Mouse (Mus musculus) B cell, adult 2 months (primary cell): ENCODE measurements at regions not wholly inside any gene's neighbourhood (a gene's known extent, or its start where the extent isn't known, plus 50 kb on each side); places are given as distances from the start of the nearest gene placed in this dataset.

ENCODE experiments used
- DNase-seq, 2 experiments: peaks; one replicate each; pipeline ENCODE4 v3.0.0; 2022

- DNase-seq, result no peak
These were observed 105.7 kb downstream of the Mrpl39 start for GRCm38 (mm10) chr16:84629868-84630267.

- DNase-seq, result peak in 1 of 2 experiments; percentile 9
These were observed 91.1 kb downstream of the Mrpl39 start for GRCm38 (mm10) chr16:84644446-84644845.

- no peak for DNase-seq
These were observed 89.3 kb downstream of the Mrpl39 start for GRCm38 (mm10) chr16:84646172-84646684.

GRCm38 (mm10) chr16:84650646-84651045, 84.9 kb downstream of the Mrpl39 start:
- no peak for DNase-seq

- no peak for DNase-seq
These were observed 81.7 kb downstream of the Mrpl39 start for GRCm38 (mm10) chr16:84653873-84654272.

GRCm38 (mm10) chr16:84661879-84662278, 73.7 kb downstream of the Mrpl39 start:
- no peak for DNase-seq

- no peak for DNase-seq
These were observed 72.0 kb downstream of the Mrpl39 start for GRCm38 (mm10) chr16:84663581-84663980.
